Mouse (Mus musculus) ES-Bruce4 (cell line): ENCODE results near the gene Aox1.

ENCODE experiments used
- CTCF ChIP-seq: IDR thresholded peaks from one replicate; pipeline ENCODE4 v1.8.1; 2011; ENCODE audit warnings: low read depth, low read length
- POLR2A ChIP-seq: IDR thresholded peaks from one replicate; pipeline ENCODE4 v1.8.1; 2011; ENCODE audit warnings: low read length; ENCODE audit not compliant: insufficient read depth

- TF ChIP-seq CTCF (no peak), POLR2A (no peak)
These were observed 48.7 kb downstream of the Aox1 start for GRCm38 (mm10) chr1:58078390-58078789.
